Mouse (Mus musculus): ENCODE data around the gene Ap4s1. TPM values are rescaled to one million over a fixed set of nuclear protein-coding genes. Genes with fewer than 3 reads are reported as not detected.

Gene Ap4s1
- polyA plus RNA-seq, 1 experiment from 2014 or later, result 51.6 TPM

DNA sequence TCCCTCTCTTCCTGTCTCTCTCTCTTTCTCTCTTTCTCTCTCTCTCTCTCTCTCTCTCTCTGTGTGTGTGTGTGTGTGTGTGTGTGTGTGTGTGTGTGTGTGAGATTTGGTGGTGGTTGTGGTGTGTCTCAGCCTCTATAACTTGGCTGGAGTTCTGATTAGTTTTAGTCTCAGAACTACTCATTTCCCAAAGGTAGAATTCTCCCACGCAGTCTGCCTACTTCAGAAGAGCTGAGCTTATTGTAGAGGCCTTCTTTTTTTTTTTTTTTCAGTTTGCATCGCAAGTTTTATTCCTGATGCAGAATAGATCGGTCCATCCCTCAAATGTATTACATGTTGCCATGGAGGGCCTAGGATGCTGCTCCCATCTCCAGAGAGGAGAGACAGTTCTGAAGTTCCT is 18.9 kb downstream of the Ap4s1 start:
- no peak for ATAC-seq
- Histone ChIP-seq H3K27ac (ENCODE audit: low read depth, low read length) (no peak overlapping the region), H3K27me3 (replicated peaks; ENCODE audit: control insufficient read depth, insufficient read depth, low read length) (no peaks in the 10 kb centered on the region), H3K4me1 (ENCODE audit: control insufficient read depth, insufficient read depth, low read length) (no peaks in the 10 kb centered on the region), H3K4me2 (ENCODE audit: low read length) (no peak overlapping the region), H3K36me3 (ENCODE audit: control insufficient read depth, insufficient read depth, low read length) (0 out of 2 replicates have a peak, but pooled peaks cover 4% of the 10 kb centered on the region), H3K9me3 (replicated peaks; ENCODE audit: control insufficient read depth, low read length) (no peaks in the 10 kb centered on the region), H3K9ac (ENCODE audit: low read length) (no peak overlapping the region), H3K4me3 (ENCODE audit: low read depth, low read length) (no peak overlapping the region)
- no peak for DNase-seq (ENCODE audit: low spot score)
- 78% methylated on average over 3 of the region's 3 CpGs for WGBS

DNA sequence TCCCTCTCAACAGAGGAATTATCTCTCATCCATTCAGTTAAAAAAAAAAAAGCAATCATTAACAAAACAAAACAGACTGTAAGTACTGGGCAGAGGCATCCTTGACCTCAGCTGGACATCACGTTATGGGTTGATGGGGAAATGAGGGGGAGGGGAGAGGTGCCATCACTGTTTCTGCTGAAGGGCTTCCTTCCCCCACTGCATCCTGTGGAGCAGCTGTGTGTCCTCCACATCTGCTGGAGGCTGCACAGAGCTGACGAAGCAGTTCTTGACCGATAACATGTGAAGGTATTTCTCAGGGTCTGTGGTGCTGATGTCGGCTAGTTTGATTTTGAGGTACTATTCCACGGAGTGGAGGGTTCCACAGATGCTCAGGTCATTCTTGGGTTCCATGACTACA is 19.3 kb downstream of the Ap4s1 start:
- no peak overlapping the region for H3K4me3 ChIP-seq (ENCODE audit: low read depth, low read length)
- DNase-seq (ENCODE audit: low spot score) (no peak), ATAC-seq (no peak)
- H3K36me3 ChIP-seq (ENCODE audit: control insufficient read depth, insufficient read depth, low read length), result 0 out of 2 replicates have a peak, but pooled peaks cover 4% of the 10 kb centered on the region
- H3K27me3 ChIP-seq (replicated peaks; ENCODE audit: control insufficient read depth, insufficient read depth, low read length), result no peaks in the 10 kb centered on the region
- H3K27ac ChIP-seq (ENCODE audit: low read depth, low read length), result no peak overlapping the region
- no peak overlapping the region for H3K9ac ChIP-seq (ENCODE audit: low read length)
- no peaks in the 10 kb centered on the region for H3K9me3 ChIP-seq (replicated peaks; ENCODE audit: control insufficient read depth, low read length)
- no peak overlapping the region for H3K4me2 ChIP-seq (ENCODE audit: low read length)
- WGBS, result 84% methylated on average over 5 of the region's 5 CpGs
- no peaks in the 10 kb centered on the region for H3K4me1 ChIP-seq (ENCODE audit: control insufficient read depth, insufficient read depth, low read length)

DNA sequence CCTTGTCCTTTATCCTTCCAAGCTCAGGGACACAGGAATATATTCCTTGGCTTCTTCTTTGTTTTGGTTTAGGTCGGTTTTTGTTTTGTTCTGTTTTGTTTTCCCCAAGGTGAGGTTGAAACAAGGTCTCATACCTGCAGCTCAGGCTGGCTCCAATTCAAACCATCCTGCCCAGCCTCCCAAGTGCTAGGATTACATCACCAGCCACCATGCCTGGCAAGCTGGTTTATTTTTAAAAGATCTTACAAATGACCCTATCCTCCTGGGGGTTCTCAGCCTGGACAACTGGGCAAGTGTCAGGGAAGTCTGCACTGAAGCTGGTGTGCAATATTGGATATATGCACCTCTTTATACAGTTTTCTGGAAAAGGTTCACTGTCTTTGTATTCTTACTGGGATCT is 21.9 kb downstream of the Ap4s1 start:
- H3K9ac ChIP-seq (ENCODE audit: low read length), result no peak overlapping the region
- no peak overlapping the region for H3K4me2 ChIP-seq (ENCODE audit: low read length)
- H3K4me1 ChIP-seq (ENCODE audit: control insufficient read depth, insufficient read depth, low read length), result no peaks in the 10 kb centered on the region
- no peaks in the 10 kb centered on the region for H3K36me3 ChIP-seq (ENCODE audit: control insufficient read depth, insufficient read depth, low read length)
- no peak for ATAC-seq
- H3K27me3 ChIP-seq (replicated peaks; ENCODE audit: control insufficient read depth, insufficient read depth, low read length), result no peaks in the 10 kb centered on the region
- H3K9me3 ChIP-seq (replicated peaks; ENCODE audit: control insufficient read depth, low read length), result no peaks in the 10 kb centered on the region
- no peak for DNase-seq (ENCODE audit: low spot score)
- 79% methylated on average over 1 of the region's 1 CpGs for WGBS
- no peak overlapping the region for H3K27ac ChIP-seq (ENCODE audit: low read depth, low read length)
- H3K4me3 ChIP-seq (ENCODE audit: low read depth, low read length), result no peak overlapping the region

DNA sequence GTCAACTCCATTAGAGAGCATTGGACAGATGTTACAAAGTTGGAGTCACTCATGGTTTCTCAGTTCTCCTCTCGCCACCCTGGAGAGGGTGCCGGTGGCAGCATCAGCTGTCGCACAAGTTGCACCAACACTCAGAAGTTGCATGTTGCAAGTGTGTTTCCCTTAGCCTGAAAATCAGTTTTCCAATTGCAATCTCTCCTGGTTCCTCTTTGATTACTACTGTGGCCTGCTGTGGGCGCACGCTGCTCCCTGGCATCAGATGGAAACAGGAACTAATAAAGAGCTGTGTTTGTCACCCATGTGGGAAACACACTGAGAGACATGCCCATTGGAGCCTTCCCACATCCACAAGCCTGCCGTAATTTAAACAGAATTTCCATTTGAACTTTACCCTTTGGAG is 27.8 kb downstream of the Ap4s1 start:
- Histone ChIP-seq H3K4me2 (ENCODE audit: low read length) (no peak overlapping the region), H3K4me1 (ENCODE audit: control insufficient read depth, insufficient read depth, low read length) (no peaks in the 10 kb centered on the region), H3K9ac (ENCODE audit: low read length) (no peak overlapping the region), H3K9me3 (replicated peaks; ENCODE audit: control insufficient read depth, low read length) (no peaks in the 10 kb centered on the region), H3K27me3 (replicated peaks; ENCODE audit: control insufficient read depth, insufficient read depth, low read length) (no peaks in the 10 kb centered on the region), H3K4me3 (ENCODE audit: low read depth, low read length) (no peak overlapping the region), H3K36me3 (ENCODE audit: control insufficient read depth, insufficient read depth, low read length) (0 out of 2 replicates have a peak, but pooled peaks cover 7% of the 10 kb centered on the region), H3K27ac (ENCODE audit: low read depth, low read length) (no peak overlapping the region)
- ATAC-seq (no peak), DNase-seq (ENCODE audit: low spot score) (no peak)
- WGBS, result 88% methylated on average over 6 of the region's 6 CpGs

DNA sequence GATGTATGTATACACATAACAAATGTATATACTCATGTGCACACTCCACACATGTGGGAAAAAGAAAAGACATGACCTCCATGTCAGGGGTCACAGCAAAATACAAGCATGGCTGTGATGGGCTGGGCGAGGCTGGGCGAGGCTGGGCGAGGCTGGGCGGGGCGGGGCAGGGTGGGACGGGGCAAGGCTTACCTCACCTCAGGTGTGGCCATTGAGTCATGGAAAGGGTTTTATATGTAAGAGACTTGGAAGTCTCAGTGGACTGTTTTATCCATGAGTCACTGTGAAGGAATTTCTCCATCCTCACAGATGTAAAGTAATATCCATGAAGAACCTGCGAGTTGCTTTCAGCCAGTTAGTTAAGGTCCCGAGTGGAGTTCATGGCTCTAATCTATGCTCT is 31.0 kb downstream of the Ap4s1 start:
- no peak overlapping the region for H3K9ac ChIP-seq (ENCODE audit: low read length)
- H3K4me1 ChIP-seq (ENCODE audit: control insufficient read depth, insufficient read depth, low read length), result no peaks in the 10 kb centered on the region
- H3K27ac ChIP-seq (ENCODE audit: low read depth, low read length), result no peak overlapping the region
- peaks cover 11% of the 10 kb centered on the region; the same call in 1 of the 2 replicates for H3K36me3 ChIP-seq (ENCODE audit: control insufficient read depth, insufficient read depth, low read length)
- H3K4me2 ChIP-seq (ENCODE audit: low read length), result no peak overlapping the region
- ATAC-seq (no peak), DNase-seq (ENCODE audit: low spot score) (no peak)
- H3K4me3 ChIP-seq (ENCODE audit: low read depth, low read length), result no peak overlapping the region
- WGBS, result 96% methylated on average over 8 of the region's 8 CpGs
- no peaks in the 10 kb centered on the region for H3K9me3 ChIP-seq (replicated peaks; ENCODE audit: control insufficient read depth, low read length)
- H3K27me3 ChIP-seq (replicated peaks; ENCODE audit: control insufficient read depth, insufficient read depth, low read length), result no peaks in the 10 kb centered on the region

DNA sequence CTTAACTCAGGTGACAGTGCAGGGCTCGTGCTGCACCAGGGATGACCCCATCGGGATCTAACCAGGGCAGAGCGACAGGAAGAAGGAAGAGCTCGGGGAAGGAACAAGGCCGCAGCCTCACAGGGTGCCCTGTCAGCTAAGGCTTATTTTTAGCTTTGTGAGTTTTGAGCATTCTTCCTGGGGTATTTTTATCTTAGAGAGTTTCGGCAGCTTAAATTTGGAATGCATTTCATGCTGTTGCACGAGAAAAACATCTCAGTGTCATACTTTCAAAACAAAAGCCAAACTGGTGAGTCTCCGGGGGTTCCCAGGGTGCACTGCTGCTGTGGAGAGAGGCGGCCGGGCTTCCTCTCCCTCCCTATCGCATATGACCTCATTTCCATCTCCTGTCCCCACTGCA is 38.2 kb downstream of the Ap4s1 start:
- Histone ChIP-seq H3K9ac (ENCODE audit: low read length) (no peak overlapping the region), H3K9me3 (replicated peaks; ENCODE audit: control insufficient read depth, low read length) (no peaks in the 10 kb centered on the region), H3K4me2 (ENCODE audit: low read length) (no peak overlapping the region), H3K4me3 (ENCODE audit: low read depth, low read length) (no peak overlapping the region), H3K36me3 (ENCODE audit: control insufficient read depth, insufficient read depth, low read length) (no peaks in the 10 kb centered on the region), H3K27me3 (replicated peaks; ENCODE audit: control insufficient read depth, insufficient read depth, low read length) (no peaks in the 10 kb centered on the region), H3K27ac (ENCODE audit: low read depth, low read length) (no peak overlapping the region), H3K4me1 (ENCODE audit: control insufficient read depth, insufficient read depth, low read length) (no peaks in the 10 kb centered on the region)
- WGBS, result 83% methylated on average over 11 of the region's 11 CpGs
- no peak for ATAC-seq
- no peak for DNase-seq (ENCODE audit: low spot score)

DNA sequence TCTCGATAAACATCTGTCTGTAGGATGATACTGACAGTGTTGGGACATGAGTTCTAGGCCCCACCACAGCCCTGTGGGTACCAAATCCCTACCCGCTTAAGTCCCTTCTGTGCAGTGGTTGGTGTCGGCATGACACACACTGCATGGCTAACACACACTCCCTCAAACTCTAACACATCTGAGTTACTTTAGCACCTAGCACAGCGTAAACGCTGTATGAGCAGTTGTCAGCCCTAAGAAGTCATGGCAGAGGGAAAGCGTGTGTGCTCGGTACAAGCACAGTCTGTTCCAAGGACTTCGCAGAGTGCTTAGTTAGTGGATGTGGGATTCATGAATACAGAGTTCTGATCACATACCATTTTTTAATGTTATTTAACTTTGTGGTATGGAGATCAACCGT is 39.0 kb downstream of the Ap4s1 start:
- no peak overlapping the region for H3K4me3 ChIP-seq (ENCODE audit: low read depth, low read length)
- no peak overlapping the region for H3K4me2 ChIP-seq (ENCODE audit: low read length)
- no peak overlapping the region for H3K27ac ChIP-seq (ENCODE audit: low read depth, low read length)
- H3K4me1 ChIP-seq (ENCODE audit: control insufficient read depth, insufficient read depth, low read length), result no peaks in the 10 kb centered on the region
- no peaks in the 10 kb centered on the region for H3K36me3 ChIP-seq (ENCODE audit: control insufficient read depth, insufficient read depth, low read length)
- no peak overlapping the region for H3K9ac ChIP-seq (ENCODE audit: low read length)
- no peak for DNase-seq (ENCODE audit: low spot score)
- ATAC-seq, result no peak
- no peaks in the 10 kb centered on the region for H3K27me3 ChIP-seq (replicated peaks; ENCODE audit: control insufficient read depth, insufficient read depth, low read length)
- H3K9me3 ChIP-seq (replicated peaks; ENCODE audit: control insufficient read depth, low read length), result no peaks in the 10 kb centered on the region
- WGBS, result 94% methylated on average over 9 of the region's 9 CpGs

DNA sequence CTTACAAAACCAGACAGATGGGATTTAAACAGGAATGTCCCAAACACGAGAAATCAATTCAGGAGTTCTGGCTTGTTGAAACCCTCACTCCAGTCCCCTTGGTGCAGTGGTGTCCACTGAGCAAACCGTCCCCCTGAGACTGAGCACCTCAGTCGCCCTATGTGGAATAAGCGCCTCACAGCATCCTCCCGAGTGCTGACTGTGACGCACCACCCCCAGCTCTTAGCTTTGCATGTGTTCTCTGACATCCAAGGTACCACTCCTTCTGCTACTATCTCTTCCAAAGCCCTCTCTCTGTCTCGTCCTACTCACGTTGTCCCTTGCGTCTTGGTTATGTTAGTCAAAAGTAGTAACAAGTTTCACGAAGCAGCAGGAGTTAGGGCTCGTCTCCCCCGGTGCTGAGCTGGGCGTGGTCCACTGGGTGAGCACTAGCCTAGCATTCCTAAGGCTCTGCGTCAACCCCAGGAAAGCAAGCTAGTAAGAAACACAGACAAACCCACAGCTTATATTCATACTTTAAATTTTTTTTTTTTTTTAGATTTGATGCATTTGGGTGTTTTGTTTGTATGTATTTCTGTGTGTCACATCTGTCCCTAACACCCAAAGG is 43.9 kb downstream of the Ap4s1 start:
- H3K9ac ChIP-seq (ENCODE audit: low read length), result no peak overlapping the region
- 88% methylated on average over 14 of the region's 14 CpGs for WGBS
- ATAC-seq (no peak), DNase-seq (ENCODE audit: low spot score) (no peak)
- H3K9me3 ChIP-seq (replicated peaks; ENCODE audit: control insufficient read depth, low read length), result no peaks in the 10 kb centered on the region
- no peaks in the 10 kb centered on the region for H3K36me3 ChIP-seq (ENCODE audit: control insufficient read depth, insufficient read depth, low read length)
- no peaks in the 10 kb centered on the region for H3K27me3 ChIP-seq (replicated peaks; ENCODE audit: control insufficient read depth, insufficient read depth, low read length)
- H3K4me3 ChIP-seq (ENCODE audit: low read depth, low read length), result no peak overlapping the region
- no peaks in the 10 kb centered on the region for H3K4me1 ChIP-seq (ENCODE audit: control insufficient read depth, insufficient read depth, low read length)
- no peak overlapping the region for H3K4me2 ChIP-seq (ENCODE audit: low read length)
- H3K27ac ChIP-seq (ENCODE audit: low read depth, low read length), result no peak overlapping the region

DNA sequence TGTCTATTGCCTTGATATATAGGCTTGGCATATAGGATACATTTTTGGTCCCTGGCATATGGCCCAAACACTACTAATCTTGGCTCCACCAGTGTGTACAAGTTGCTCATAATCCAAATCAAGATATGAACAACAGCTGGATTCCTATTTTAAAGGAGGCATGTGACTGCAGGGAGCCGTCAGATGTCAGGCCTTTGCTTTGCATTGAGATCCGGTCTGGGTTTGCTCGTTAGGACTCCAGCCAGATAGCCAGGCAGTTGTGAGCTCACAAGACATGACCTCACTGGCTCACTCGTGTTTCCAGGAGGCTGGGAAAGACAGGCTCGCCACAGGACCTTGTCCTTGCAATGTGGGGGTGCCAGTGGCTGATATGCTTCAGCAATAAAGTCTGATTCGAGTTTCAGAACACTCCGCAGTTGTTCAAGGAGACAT is 45.0 kb downstream of the Ap4s1 start:
- DNase-seq (ENCODE audit: low spot score), result no peak
- H3K36me3 ChIP-seq (ENCODE audit: control insufficient read depth, insufficient read depth, low read length), result no peaks in the 10 kb centered on the region
- no peaks in the 10 kb centered on the region for H3K27me3 ChIP-seq (replicated peaks; ENCODE audit: control insufficient read depth, insufficient read depth, low read length)
- H3K4me1 ChIP-seq (ENCODE audit: control insufficient read depth, insufficient read depth, low read length), result no peaks in the 10 kb centered on the region
- 43% methylated on average over 7 of the region's 7 CpGs for WGBS
- H3K4me3 ChIP-seq (ENCODE audit: low read depth, low read length), result no peak overlapping the region
- no peak overlapping the region for H3K4me2 ChIP-seq (ENCODE audit: low read length)
- ATAC-seq, result peak; percentile 33; the same call in 1 of the 2 replicates
- no peaks in the 10 kb centered on the region for H3K9me3 ChIP-seq (replicated peaks; ENCODE audit: control insufficient read depth, low read length)
- H3K27ac ChIP-seq (ENCODE audit: low read depth, low read length), result no peak overlapping the region
- no peak overlapping the region for H3K9ac ChIP-seq (ENCODE audit: low read length)
